Mouse (Mus musculus) embryonic facial prominence, embryonic 11.5 days (tissue): ENCODE measurements around the gene Ppp2r5d. TPM values are rescaled to one million over a fixed set of nuclear protein-coding genes. Genes with fewer than 3 reads are reported as not detected.

Experiments used
- ATAC-seq: fragments of 200-750 bp; cut with Nextera tagmentation; replicated peaks from 2 replicates; pipeline ENCODE4 v1.8.0; 2017; ENCODE audit warnings: low read depth; ENCODE audit not compliant: insufficient number of reproducible peaks, low FRiP score, low TSS enrichment
- DNase-seq: peaks from one replicate; pipeline ENCODE4 v3.0.0-alpha.2; 2015; ENCODE audit warnings: low spot score
- H3K27ac ChIP-seq: fragments of 300-500 bp; sonication (generic); replicated peaks from 2 replicates; pipeline ENCODE4 v1.5.1; 2014; ENCODE audit warnings: mild to moderate bottlenecking, low read depth, low read length, control low read depth
- H3K27me3 ChIP-seq: fragments of 300-500 bp; sonication (generic); 2 replicates; pipeline ENCODE4 v1.6.1; 2014; ENCODE audit warnings: mild to moderate bottlenecking, low read length, moderate library complexity, mixed read lengths; ENCODE audit not compliant: control insufficient read depth, insufficient read depth
- H3K36me3 ChIP-seq: fragments of 300-500 bp; sonication (generic); replicated peaks from 2 replicates; pipeline ENCODE4 v1.6.1; 2014; ENCODE audit warnings: low read depth, mild to moderate bottlenecking, low read length, moderate library complexity, mixed read lengths; ENCODE audit not compliant: control insufficient read depth, insufficient read depth
- H3K4me1 ChIP-seq: fragments of 300-500 bp; sonication (generic); 2 replicates; pipeline ENCODE4 v1.6.1; 2014; ENCODE audit warnings: low read length, mixed read lengths; ENCODE audit not compliant: control insufficient read depth, insufficient read depth
- H3K4me2 ChIP-seq: fragments of 300-500 bp; sonication (generic); 2 replicates; pipeline ENCODE4 v1.6.1; 2014; ENCODE audit warnings: low read depth, mild to moderate bottlenecking, control low read depth, low read length, moderate library complexity
- H3K4me3 ChIP-seq: fragments of 300-500 bp; sonication (generic); 2 replicates; pipeline ENCODE4 v1.5.1; 2014; ENCODE audit warnings: low read depth, low read length, control low read depth
- H3K9ac ChIP-seq: fragments of 300-500 bp; sonication (generic); replicated peaks from 2 replicates; pipeline ENCODE4 v1.6.1; 2014; ENCODE audit warnings: mild to moderate bottlenecking, control low read depth, low read length
- H3K9me3 ChIP-seq: fragments of 300-500 bp; sonication (generic); replicated peaks from 2 replicates; pipeline ENCODE4 v1.6.1; 2016; ENCODE audit warnings: mild to moderate bottlenecking, low read length, inconsistent platforms, mixed read lengths; ENCODE audit not compliant: control insufficient read depth
- WGBS: fragments of 180-500 bp; shearing (Covaris S2); extraction: QIAGEN DNeasy Blood & Tissue Kit; methylation state at CpG from one replicate; pipeline ENCODE4 v1.1.7; 2014; 5-methylcytosine and 5-hydroxymethylcytosine counted together
- polyA plus RNA-seq: library from polyadenylated mRNA; unstranded; fragments of >200 nt; fragmentation: Nextera tagmentation; extraction: Ambion mirVana; gene quantifications from 2 replicates; pipeline ENCODE4 v1.2.1, GENCODE M21; 2014

The Ppp2r5d gene
- polyA plus RNA-seq, 1 experiment from 2014 or later: 111 TPM

GRCm38 (mm10) chr17:46728021-46728420, 23.1 kb upstream of the Ppp2r5d start:
- DNase-seq (peak; percentile 35), ATAC-seq (no peak)
- Histone ChIP-seq H3K4me2 (no peak overlapping the region), H3K27me3 (peaks cover 6% of the 10 kb centered on the region), H3K4me3 (no peak overlapping the region), H3K9me3 (no peaks in the 10 kb centered on the region), H3K36me3 (no peaks in the 10 kb centered on the region), H3K9ac (no peak overlapping the region), H3K4me1 (no peaks in the 10 kb centered on the region), H3K27ac (no peak overlapping the region)
- 33% methylated on average over 6 of the region's 6 CpGs for WGBS

DNA sequence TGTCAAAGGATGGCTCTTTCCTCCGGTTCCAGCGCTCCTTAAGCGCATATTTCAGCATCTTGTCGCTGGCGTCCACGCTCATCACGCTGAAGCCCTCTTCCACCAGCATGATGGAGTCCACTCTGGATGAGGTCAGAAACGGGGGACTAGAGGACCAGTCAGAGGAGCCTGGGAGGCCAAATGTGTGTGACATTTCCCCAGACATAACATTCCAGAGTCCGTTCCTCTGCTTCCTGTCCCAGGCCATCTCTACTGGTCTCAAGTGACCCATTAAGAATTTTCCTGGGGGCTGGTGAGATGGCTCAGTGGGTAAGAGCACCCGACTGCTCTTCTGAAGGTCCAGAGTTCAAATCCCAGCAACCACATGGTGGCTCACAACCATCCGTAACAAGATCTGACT, 22.4 kb upstream of the Ppp2r5d start:
- no peak for ATAC-seq
- no peaks in the 10 kb centered on the region for H3K9me3 ChIP-seq
- no peak overlapping the region for H3K27ac ChIP-seq
- WGBS: 85% methylated on average over 11 of the region's 11 CpGs
- H3K9ac ChIP-seq: no peak overlapping the region
- H3K4me2 ChIP-seq: no peak overlapping the region
- no peaks in the 10 kb centered on the region for H3K36me3 ChIP-seq
- no peak for DNase-seq
- no peaks in the 10 kb centered on the region for H3K4me1 ChIP-seq
- no peak overlapping the region for H3K4me3 ChIP-seq
- peaks cover 6% of the 10 kb centered on the region for H3K27me3 ChIP-seq

DNA sequence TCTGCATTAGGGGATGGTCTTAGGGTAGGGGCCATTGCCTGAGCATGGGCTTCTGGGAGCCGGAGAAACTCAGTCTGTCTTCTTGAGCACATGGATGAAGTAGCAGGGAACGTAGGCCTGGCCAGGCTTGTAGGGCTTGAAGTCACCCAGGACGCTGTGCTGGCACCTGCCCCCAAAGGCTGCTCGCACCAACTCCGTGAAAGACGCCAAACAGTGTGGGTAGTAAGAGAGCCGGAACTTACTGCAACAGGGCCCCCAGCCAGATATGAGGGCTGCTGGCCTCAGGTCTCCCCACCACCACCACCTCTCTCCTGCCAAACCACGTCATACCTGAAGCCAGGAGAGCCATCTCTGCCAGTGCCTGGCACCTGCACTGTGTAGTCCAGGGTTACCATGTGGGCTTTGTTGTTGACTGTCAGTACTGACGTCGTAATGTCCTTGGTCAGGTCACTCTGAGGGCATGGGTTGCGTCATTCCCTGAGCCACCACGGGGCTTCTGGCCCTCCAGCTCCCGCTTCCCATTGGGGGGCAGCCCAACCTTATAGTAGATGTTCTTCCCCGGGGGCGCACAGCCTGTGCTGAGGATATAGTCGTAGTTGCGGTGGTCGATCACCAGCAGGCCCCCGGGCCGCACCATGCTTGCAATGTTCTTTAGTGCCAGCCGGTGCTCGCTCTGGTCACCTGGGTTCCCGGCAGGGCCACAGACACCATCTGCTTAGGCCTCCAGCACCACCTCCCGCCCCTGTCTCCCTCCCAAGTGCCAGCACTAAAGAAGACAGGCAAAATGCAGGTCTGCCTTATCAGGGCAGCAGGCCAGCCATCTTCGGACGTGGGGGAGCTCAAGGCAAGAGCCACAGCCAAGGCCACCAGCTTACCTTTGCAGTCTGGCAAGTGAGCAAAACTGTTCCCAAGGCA, 21.1 kb upstream of the Ppp2r5d start:
- H3K4me1 ChIP-seq: no peaks in the 10 kb centered on the region
- 92% methylated on average over 26 of the region's 26 CpGs for WGBS
- DNase-seq: no peak
- no peaks in the 10 kb centered on the region for H3K36me3 ChIP-seq
- no peak overlapping the region for H3K27ac ChIP-seq
- H3K27me3 ChIP-seq: peaks cover 6% of the 10 kb centered on the region
- ATAC-seq: no peak
- no peak overlapping the region for H3K4me2 ChIP-seq
- no peaks in the 10 kb centered on the region for H3K9me3 ChIP-seq
- H3K9ac ChIP-seq: no peak overlapping the region
- no peak overlapping the region for H3K4me3 ChIP-seq

DNA sequence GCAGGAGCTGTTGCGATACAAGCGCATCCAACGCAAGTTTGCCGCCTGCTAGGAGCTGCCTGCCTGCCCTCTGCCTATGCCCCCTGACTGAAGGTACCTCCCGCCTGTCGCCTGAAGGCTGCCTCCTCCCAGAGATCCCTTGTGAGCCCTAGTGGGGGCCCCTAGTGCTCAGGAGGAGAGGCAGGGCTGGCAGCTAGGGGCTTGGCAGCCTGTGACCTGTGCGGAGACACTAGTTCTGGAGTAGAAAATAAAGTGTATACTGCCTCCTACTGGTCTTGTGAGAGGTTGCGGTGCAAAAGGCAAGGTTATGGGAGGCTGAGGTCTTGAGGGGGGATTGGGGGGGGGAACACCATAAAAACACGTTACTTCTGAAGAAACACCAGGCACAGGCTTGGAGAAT, 20.4 kb upstream of the Ppp2r5d start:
- ATAC-seq: no peak
- Histone ChIP-seq H3K4me1 (no peaks in the 10 kb centered on the region), H3K4me2 (no peak overlapping the region), H3K27ac (no peak overlapping the region), H3K9ac (no peak overlapping the region; the same call in 1 of the 2 replicates), H3K36me3 (no peaks in the 10 kb centered on the region), H3K27me3 (peaks cover 6% of the 10 kb centered on the region), H3K9me3 (no peaks in the 10 kb centered on the region), H3K4me3 (no peak overlapping the region)
- DNase-seq: peak; percentile 64
- WGBS: 53% methylated on average over 9 of the region's 9 CpGs

GRCm38 (mm10) chr17:46724477-46725084, 19.7 kb upstream of the Ppp2r5d start:
- no peaks in the 10 kb centered on the region for H3K4me1 ChIP-seq
- H3K36me3 ChIP-seq: no peaks in the 10 kb centered on the region
- no peak overlapping the region for H3K4me3 ChIP-seq
- WGBS: 84% methylated on average over 16 of the region's 20 CpGs
- ATAC-seq (no peak), DNase-seq (no peak)
- H3K27ac ChIP-seq: no peak overlapping the region
- H3K9ac ChIP-seq: no peak overlapping the region
- H3K4me2 ChIP-seq: no peak overlapping the region
- peaks cover 6% of the 10 kb centered on the region for H3K27me3 ChIP-seq
- no peaks in the 10 kb centered on the region for H3K9me3 ChIP-seq

GRCm38 (mm10) chr17:46721077-46721476, 16.2 kb upstream of the Ppp2r5d start:
- no peak overlapping the region for H3K4me2 ChIP-seq
- no peak for DNase-seq
- no peak overlapping the region for H3K9ac ChIP-seq
- no peaks in the 10 kb centered on the region for H3K9me3 ChIP-seq
- H3K27ac ChIP-seq: no peak overlapping the region
- no peak for ATAC-seq
- 85% methylated on average over 7 of the region's 7 CpGs for WGBS
- H3K27me3 ChIP-seq: no peaks in the 10 kb centered on the region
- no peaks in the 10 kb centered on the region; the same call in 1 of the 2 replicates for H3K36me3 ChIP-seq
- no peaks in the 10 kb centered on the region for H3K4me1 ChIP-seq
- H3K4me3 ChIP-seq: no peak overlapping the region

GRCm38 (mm10) chr17:46714756-46715481, 10.0 kb upstream of the Ppp2r5d start:
- WGBS: 92% methylated on average over 11 of the region's 11 CpGs
- H3K36me3 ChIP-seq: no peaks in the 10 kb centered on the region; the same call in none of the 2 replicates
- H3K27me3 ChIP-seq: no peaks in the 10 kb centered on the region
- no peak overlapping the region for H3K27ac ChIP-seq
- no peak for ATAC-seq
- no peaks in the 10 kb centered on the region for H3K4me1 ChIP-seq
- H3K9ac ChIP-seq: no peak overlapping the region
- no peaks in the 10 kb centered on the region for H3K9me3 ChIP-seq
- DNase-seq: no peak
- no peak overlapping the region for H3K4me3 ChIP-seq
- no peak overlapping the region for H3K4me2 ChIP-seq
